Mouse (Mus musculus) C2C12 (cell line): ENCODE data around the gene Prrc2b.

Experiments used
- CEBPB ChIP-seq: IDR thresholded peaks from one replicate; pipeline ENCODE4 v1.6.1; 2011; ENCODE audit warnings: low read depth, mild to moderate bottlenecking, control low read depth, moderate library complexity
- CTCF ChIP-seq: IDR thresholded peaks from one replicate; pipeline ENCODE4 v1.5.1; 2011; ENCODE audit not compliant: control insufficient read depth, insufficient read depth, insufficient read length
- MAX ChIP-seq: IDR thresholded peaks from one replicate; pipeline ENCODE4 v1.6.1; 2011; ENCODE audit warnings: mild to moderate bottlenecking, control low read depth
- MYOD1 ChIP-seq: IDR thresholded peaks from one replicate; pipeline ENCODE4 v1.6.1; 2011; ENCODE audit warnings: low read depth; ENCODE audit not compliant: control insufficient read depth, insufficient read length
- USF1 ChIP-seq: IDR thresholded peaks from one replicate; pipeline ENCODE4 v1.6.1; 2011; ENCODE audit warnings: low read depth, mild to moderate bottlenecking, control low read depth, moderate library complexity

GRCm38 (mm10) chr2:32131205-32131834 is 19.6 kb upstream of the Prrc2b start:
- no peak for TF ChIP-seq CTCF
- TF ChIP-seq USF1, result no peak
- TF ChIP-seq CEBPB, result no peak
- no peak for TF ChIP-seq MYOD1
- TF ChIP-seq MAX, result no peak
